Mouse (Mus musculus) intestine, embryonic 16.5 days (tissue): Measurements from ENCODE around the gene Rab7b. TPM values are rescaled to one million over a fixed set of nuclear protein-coding genes. Genes with fewer than 3 reads are reported as not detected.
A peak's percentile ranks its signal among the peaks of the same experiment; 100 is the strongest.

Source experiments
- ATAC-seq: fragments of 200-750 bp; cut with Nextera tagmentation; 2 replicates; pipeline ENCODE4 v1.8.0; 2017; ENCODE audit warnings: moderate TSS enrichment, moderate library complexity
- H3K27ac ChIP-seq: fragments of 300-500 bp; sonication (generic); 2 replicates; pipeline ENCODE4 v1.5.1; 2014; ENCODE audit warnings: mild to moderate bottlenecking, low read length
- H3K27me3 ChIP-seq: fragments of 300-500 bp; sonication (generic); replicated peaks from 2 replicates; pipeline ENCODE4 v1.6.1; 2014; ENCODE audit warnings: low read length, control low read depth, mixed read lengths; ENCODE audit not compliant: control insufficient read depth, insufficient read depth
- H3K36me3 ChIP-seq: fragments of 300-500 bp; sonication (generic); 2 replicates; pipeline ENCODE4 v1.6.1; 2014; ENCODE audit warnings: low read length, control low read depth; ENCODE audit not compliant: control insufficient read depth, insufficient read depth
- H3K4me1 ChIP-seq: fragments of 300-500 bp; sonication (generic); 2 replicates; pipeline ENCODE4 v1.6.1; 2014; ENCODE audit warnings: low read length, control low read depth, mixed read lengths; ENCODE audit not compliant: control insufficient read depth, insufficient read depth
- H3K4me2 ChIP-seq: fragments of 300-500 bp; sonication (generic); 2 replicates; pipeline ENCODE4 v1.6.1; 2014; ENCODE audit warnings: low read depth, low read length, control low read depth
- H3K4me3 ChIP-seq: fragments of 300-500 bp; sonication (generic); 2 replicates; pipeline ENCODE4 v1.5.1; 2014; ENCODE audit warnings: mild to moderate bottlenecking, low read length
- H3K9ac ChIP-seq: fragments of 300-500 bp; sonication (generic); 2 replicates; pipeline ENCODE4 v1.6.1; 2014; ENCODE audit warnings: low read depth, low read length
- H3K9me3 ChIP-seq: fragments of 300-500 bp; sonication (generic); 2 replicates; pipeline ENCODE4 v1.6.1; 2016; ENCODE audit warnings: low read length, control low read depth; ENCODE audit not compliant: control insufficient read depth
- WGBS: fragments of 180-500 bp; shearing (Covaris S2); extraction: QIAGEN DNeasy Blood & Tissue Kit; methylation state at CpG from one replicate; pipeline ENCODE4 v1.1.7; 2014; 5-methylcytosine and 5-hydroxymethylcytosine counted together
- polyA plus RNA-seq: library from polyadenylated mRNA; unstranded; fragments of >200 nt; fragmentation: Nextera tagmentation; extraction: Ambion mirVana; gene quantifications from 2 replicates; pipeline ENCODE4 v1.2.1, GENCODE M21; 2015

Gene Rab7b
- polyA plus RNA-seq = 5.5 and 6.2 TPM in 2 replicates

- Histone ChIP-seq H3K36me3 (no peaks in the 10 kb centered on the region), H3K27me3 (no peaks in the 10 kb centered on the region), H3K4me1 (peaks cover 4% of the 10 kb centered on the region; the same call in 1 of the 2 replicates), H3K27ac (no peak within 1 kb of the TSS; the same call in 1 of the 2 replicates), H3K4me2 (no peak within 1 kb of the TSS), H3K9me3 (no peaks in the 10 kb centered on the region), H3K9ac (0 out of 2 replicates have a peak within 1 kb of the TSS, but pooled peaks have one; percentile 6), H3K4me3 (no peak within 1 kb of the TSS)
- no peak for ATAC-seq
- 53% methylated on average over 8 of the region's 8 CpGs for WGBS
These were observed at the start of gene Rab7b for GRCm38 (mm10) chr1:131688475-131688874. Gene Rab7b, plus strand, starts transcription at chr1:131688695.

GRCm38 (mm10) chr1:131640062-131640461, 48.4 kb upstream of the Rab7b start:
- Histone ChIP-seq H3K36me3 (no peaks in the 10 kb centered on the region), H3K4me3 (no peak overlapping the region), H3K27me3 (no peaks in the 10 kb centered on the region), H3K4me2 (no peak overlapping the region), H3K4me1 (no peaks in the 10 kb centered on the region), H3K27ac (no peak overlapping the region), H3K9ac (no peak overlapping the region), H3K9me3 (no peaks in the 10 kb centered on the region)
- ATAC-seq = no peak
- WGBS = 83% methylated on average over 4 of the region's 4 CpGs

- Histone ChIP-seq H3K4me2 (no peak overlapping the region), H3K4me3 (no peak overlapping the region), H3K27me3 (no peaks in the 10 kb centered on the region), H3K9ac (no peak overlapping the region), H3K4me1 (no peaks in the 10 kb centered on the region), H3K27ac (no peak overlapping the region), H3K36me3 (no peaks in the 10 kb centered on the region), H3K9me3 (no peaks in the 10 kb centered on the region)
- WGBS = 93% methylated on average over 13 of the region's 13 CpGs
- ATAC-seq = no peak
These were observed 46.9 kb upstream of the Rab7b start for GRCm38 (mm10) chr1:131641565-131641964.

- Histone ChIP-seq H3K36me3 (no peaks in the 10 kb centered on the region), H3K4me1 (no peaks in the 10 kb centered on the region), H3K27me3 (no peaks in the 10 kb centered on the region), H3K4me2 (no peak overlapping the region), H3K9ac (no peak overlapping the region), H3K9me3 (no peaks in the 10 kb centered on the region), H3K4me3 (no peak overlapping the region), H3K27ac (no peak overlapping the region)
- ATAC-seq = no peak
- WGBS = 79% methylated on average over 2 of the region's 2 CpGs
These were observed 46.2 kb upstream of the Rab7b start for GRCm38 (mm10) chr1:131642251-131642650.

- no peak overlapping the region for H3K9ac ChIP-seq
- ATAC-seq = no peak
- H3K27me3 ChIP-seq = no peaks in the 10 kb centered on the region
- H3K4me2 ChIP-seq = no peak overlapping the region
- no peak overlapping the region for H3K4me3 ChIP-seq
- H3K27ac ChIP-seq = no peak overlapping the region
- WGBS = 76% methylated on average over 12 of the region's 12 CpGs
- no peaks in the 10 kb centered on the region for H3K36me3 ChIP-seq
- peaks cover 4% of the 10 kb centered on the region; the same call in 1 of the 2 replicates for H3K4me1 ChIP-seq
- H3K9me3 ChIP-seq = no peaks in the 10 kb centered on the region
These were observed 35.6 kb upstream of the Rab7b start for GRCm38 (mm10) chr1:131652670-131653443.

GRCm38 (mm10) chr1:131655601-131656000, 32.9 kb upstream of the Rab7b start:
- Histone ChIP-seq H3K27ac (no peak overlapping the region), H3K9me3 (no peaks in the 10 kb centered on the region), H3K4me2 (no peak overlapping the region), H3K4me3 (no peak overlapping the region), H3K4me1 (peaks cover 4% of the 10 kb centered on the region; the same call in 1 of the 2 replicates), H3K36me3 (no peaks in the 10 kb centered on the region), H3K9ac (no peak overlapping the region), H3K27me3 (no peaks in the 10 kb centered on the region)
- no peak for ATAC-seq
- WGBS = 82% methylated on average over 6 of the region's 6 CpGs

GRCm38 (mm10) chr1:131657945-131658354, 30.5 kb upstream of the Rab7b start:
- H3K4me1 ChIP-seq = peaks cover 4% of the 10 kb centered on the region; the same call in 1 of the 2 replicates
- no peaks in the 10 kb centered on the region for H3K27me3 ChIP-seq
- H3K9ac ChIP-seq = no peak overlapping the region
- no peak overlapping the region for H3K4me3 ChIP-seq
- no peak overlapping the region for H3K27ac ChIP-seq
- ATAC-seq = peak; percentile 86
- 1% methylated on average over 11 of the region's 11 CpGs for WGBS
- H3K4me2 ChIP-seq = peak overlapping the region; percentile 15; the same call in 1 of the 2 replicates
- no peaks in the 10 kb centered on the region for H3K9me3 ChIP-seq
- H3K36me3 ChIP-seq = no peaks in the 10 kb centered on the region

- Histone ChIP-seq H3K4me2 (no peak overlapping the region), H3K36me3 (no peaks in the 10 kb centered on the region), H3K27me3 (no peaks in the 10 kb centered on the region), H3K9me3 (no peaks in the 10 kb centered on the region), H3K9ac (no peak overlapping the region), H3K27ac (no peak overlapping the region), H3K4me3 (no peak overlapping the region), H3K4me1 (peaks cover 4% of the 10 kb centered on the region; the same call in 1 of the 2 replicates)
- 77% methylated on average over 5 of the region's 5 CpGs for WGBS
- ATAC-seq = no peak
These were observed 28.9 kb upstream of the Rab7b start for GRCm38 (mm10) chr1:131659512-131660085.

- Histone ChIP-seq H3K9ac (no peak overlapping the region), H3K9me3 (no peaks in the 10 kb centered on the region), H3K27me3 (no peaks in the 10 kb centered on the region), H3K4me2 (no peak overlapping the region), H3K4me3 (no peak overlapping the region), H3K4me1 (peaks cover 4% of the 10 kb centered on the region; the same call in 1 of the 2 replicates), H3K27ac (no peak overlapping the region), H3K36me3 (no peaks in the 10 kb centered on the region)
- WGBS = 82% methylated on average over 2 of the region's 2 CpGs
- ATAC-seq = no peak
These were observed 28.2 kb upstream of the Rab7b start for GRCm38 (mm10) chr1:131660266-131660665.
